In genomic region chr2:172350773-172351172, GRCm38 (mm10) we compare ENCODE assay signal across 22 mouse cellular contexts. TPM values are rescaled to one million over a fixed set of nuclear protein-coding genes. Genes with fewer than 3 reads are reported as not detected.
A peak's percentile ranks its signal among the peaks of the same experiment; 100 is the strongest.
DNase-seq lines count a peak whose midpoint lies in the region; ATAC-seq and TF ChIP-seq lines count a peak whose summit lies in the region.
"Had no signal": no experiment of that assay in that cellular context is flagged by ENCODE, and none has a peak within 500 bp of the region (broad histone marks: within the 10 kb centered on the region; RNA-seq: fewer than 3 reads in every experiment).

No protein-coding gene starts in this region.

- peak overlapping the region; percentile 91 for H3K4me2 ChIP-seq in heart, embryonic 13.5 days
- peak overlapping the region; percentile 91 for H3K4me2 ChIP-seq in liver, embryonic 11.5 days
- peak overlapping the region; percentile 75 for H3K4me2 ChIP-seq in liver, embryonic 12.5 days
- peak overlapping the region; percentile 76 for H3K4me2 ChIP-seq in liver, embryonic 16.5 days (ENCODE audit: low read depth, low read length)
- H3K4me2 ChIP-seq: embryonic facial prominence, embryonic 15.5 days; forebrain, embryonic 13.5 days; hindbrain, embryonic 12.5 days had no signal

- no peaks in the 10 kb centered on the region for H3K9me3 ChIP-seq in heart, embryonic 13.5 days
- no peaks in the 10 kb centered on the region for H3K9me3 ChIP-seq in liver, embryonic 11.5 days (ENCODE audit: control insufficient read depth, low read length)
- H3K9me3 ChIP-seq in liver, embryonic 12.5 days (replicated peaks), result no peaks in the 10 kb centered on the region
- H3K9me3 ChIP-seq in liver, embryonic 16.5 days (replicated peaks; ENCODE audit: control insufficient read depth, low read length), result no peaks in the 10 kb centered on the region
- H3K9me3 ChIP-seq: embryonic facial prominence, embryonic 15.5 days; forebrain, embryonic 13.5 days; hindbrain, embryonic 12.5 days had no signal

- no peak for ATAC-seq in heart, embryonic 13.5 days (ENCODE audit: extremely low read depth, insufficient number of reproducible peaks, low FRiP score, low TSS enrichment)
- no peak for ATAC-seq in liver, embryonic 11.5 days (replicated peaks; ENCODE audit: low FRiP score)
- no peak for ATAC-seq in liver, embryonic 12.5 days
- no peak for ATAC-seq in liver, embryonic 16.5 days (ENCODE audit: low read depth)
- ATAC-seq in frontal cortex, adult (ENCODE audit: low TSS enrichment), result no peak
- ATAC-seq: forebrain, embryonic 13.5 days; forebrain, postnatal 0 days; hindbrain, embryonic 16.5 days; inflammation-experienced regulatory T-cells, adult 6 months had no signal

- intact Hi-C loops in heart, adult 2 months (cut with DNase I), result no loop called here

- peak overlapping the region; percentile 64; the same call in 1 of the 2 replicates for H3K9ac ChIP-seq in heart, embryonic 13.5 days
- H3K9ac ChIP-seq in heart, adult 2 months (ENCODE audit: low read depth, low read length), result no peak overlapping the region
- no peak overlapping the region for H3K9ac ChIP-seq in liver, embryonic 11.5 days (ENCODE audit: low read depth, low read length)
- H3K9ac ChIP-seq in liver, embryonic 12.5 days, result peak overlapping the region; percentile 33
- peak overlapping the region; percentile 26; the same call in 1 of the 2 replicates for H3K9ac ChIP-seq in liver, embryonic 16.5 days (ENCODE audit: low read depth, low read length)
- H3K9ac ChIP-seq: embryonic facial prominence, embryonic 15.5 days; forebrain, embryonic 13.5 days; forebrain, postnatal 0 days; hindbrain, embryonic 12.5 days had no signal

- peak overlapping the region; percentile 77 for H3K4me3 ChIP-seq in heart, embryonic 13.5 days
- no peak overlapping the region for H3K4me3 ChIP-seq in heart, adult 2 months
- no peak overlapping the region for H3K4me3 ChIP-seq in liver, embryonic 11.5 days (ENCODE audit: low read depth, low read length)
- H3K4me3 ChIP-seq in liver, embryonic 12.5 days, result peak overlapping the region; percentile 98
- H3K4me3 ChIP-seq in liver, embryonic 16.5 days (ENCODE audit: low read depth, low read length), result peak overlapping the region; percentile 98
- H3K4me3 ChIP-seq: embryonic facial prominence, embryonic 15.5 days; forebrain, embryonic 13.5 days; gastrocnemius, adult 2 months; hindbrain, embryonic 12.5 days had no signal

- no peak for TF ChIP-seq CTCF in heart, adult 2 months (IDR thresholded peaks at IDR 0.05)

- no peak overlapping the region for H3K27ac ChIP-seq in heart, embryonic 13.5 days (replicated peaks)
- H3K27ac ChIP-seq in heart, adult 2 months, result no peak overlapping the region
- no peak overlapping the region for H3K27ac ChIP-seq in liver, embryonic 11.5 days (ENCODE audit: low read depth, low read length)
- H3K27ac ChIP-seq in liver, embryonic 12.5 days, result peak overlapping the region; percentile 97
- H3K27ac ChIP-seq in liver, embryonic 16.5 days (ENCODE audit: low read length), result peak overlapping the region; percentile 98
- H3K27ac ChIP-seq: embryonic facial prominence, embryonic 15.5 days; forebrain, embryonic 13.5 days; gastrocnemius, adult 2 months; hindbrain, embryonic 12.5 days had no signal

- no peak for DNase-seq in heart, adult 2 months
- no peak for DNase-seq in liver, embryonic 11.5 days (ENCODE audit: low spot score)
- no peak for DNase-seq in adipocyte (ENCODE audit: low spot score)
- DNase-seq: adrenal gland, adult 8-10 months; adrenal gland, postnatal 36 days; cerebellum, adult 2 months; cerebellum, postnatal 10 days; embryo, embryonic 11 days; forebrain, postnatal 0 days; gastrocnemius, adult 2 months; gastrocnemius, postnatal 25 days; heart, postnatal 10 days; heart, postnatal 4 days had no signal

- H3K4me1 ChIP-seq in heart, embryonic 13.5 days, result peaks cover 42% of the 10 kb centered on the region
- H3K4me1 ChIP-seq in heart, adult 2 months (ENCODE audit: control insufficient read depth, insufficient read depth, low read length), result peaks cover 1% of the 10 kb centered on the region
- peaks cover 50% of the 10 kb centered on the region for H3K4me1 ChIP-seq in liver, embryonic 11.5 days (replicated peaks; ENCODE audit: control insufficient read depth, insufficient read depth, low read length)
- peaks cover 66% of the 10 kb centered on the region for H3K4me1 ChIP-seq in liver, embryonic 12.5 days
- H3K4me1 ChIP-seq in liver, embryonic 16.5 days (ENCODE audit: control insufficient read depth, low read depth, low read length), result peaks cover 45% of the 10 kb centered on the region

- peaks cover 35% of the 10 kb centered on the region for H3K36me3 ChIP-seq in heart, embryonic 13.5 days
- H3K36me3 ChIP-seq in heart, adult 2 months (ENCODE audit: control insufficient read depth, insufficient read depth, low read length), result no peaks in the 10 kb centered on the region
- peaks cover 12% of the 10 kb centered on the region for H3K36me3 ChIP-seq in liver, embryonic 11.5 days (ENCODE audit: control insufficient read depth, insufficient read depth, low read length)
- peaks cover 79% of the 10 kb centered on the region for H3K36me3 ChIP-seq in liver, embryonic 12.5 days
- H3K36me3 ChIP-seq in liver, embryonic 16.5 days (ENCODE audit: control insufficient read depth, insufficient read depth), result peaks cover 61% of the 10 kb centered on the region

- no peaks in the 10 kb centered on the region for H3K27me3 ChIP-seq in heart, embryonic 13.5 days (replicated peaks)
- H3K27me3 ChIP-seq in heart, adult 2 months (ENCODE audit: control insufficient read depth, insufficient read depth, low read length), result no peaks in the 10 kb centered on the region
- no peaks in the 10 kb centered on the region for H3K27me3 ChIP-seq in liver, embryonic 11.5 days (replicated peaks; ENCODE audit: control insufficient read depth, insufficient read depth, low read length)
- no peaks in the 10 kb centered on the region for H3K27me3 ChIP-seq in liver, embryonic 12.5 days (replicated peaks)
- no peaks in the 10 kb centered on the region for H3K27me3 ChIP-seq in liver, embryonic 16.5 days (ENCODE audit: control insufficient read depth, insufficient read depth, low read depth, low read length)
- H3K27me3 ChIP-seq: embryonic facial prominence, embryonic 15.5 days; forebrain, embryonic 13.5 days; hindbrain, embryonic 12.5 days had no signal

- no peaks in the 10 kb centered on the region for H3K79me2 ChIP-seq in heart, adult 2 months (replicated peaks; ENCODE audit: control insufficient read depth, insufficient read depth, low read length)

- 57% methylated on average over 8 of the region's 8 CpGs for WGBS in heart, embryonic 13.5 days
- WGBS in heart, adult 2 months, result 82% methylated on average over 8 of the region's 8 CpGs
- 65% methylated on average over 8 of the region's 8 CpGs for WGBS in liver, embryonic 11.5 days
- WGBS in liver, embryonic 12.5 days (ENCODE audit: insufficient replicate concordance), result 59% methylated on average over 8 of the region's 8 CpGs
- 65% methylated on average over 8 of the region's 8 CpGs for WGBS in liver, embryonic 16.5 days (ENCODE audit: insufficient replicate concordance)

- no peak for TF ChIP-seq EP300 in heart, adult 2 months (IDR thresholded peaks at IDR 0.05; ENCODE audit: insufficient read depth, low read depth, low read length)

- no peak for TF ChIP-seq POLR2A in heart, adult 2 months (IDR thresholded peaks at IDR 0.05; ENCODE audit: insufficient read depth, low read depth, low read length)

RNA-seq across cellular contexts. Expression of gene Fam210b, which starts 5.4 kb away (rescaled TPM):
- 17.4 and 19.2 TPM in 2 replicates for polyA plus RNA-seq in heart, embryonic 13.5 days (2015; fragmentation: Nextera tagmentation; extraction: Ambion mirVana)
- total RNA-seq in heart, adult 2 months (2021), result 1 to 10 TPM; 5.4 to 6.1 TPM
- polyA plus RNA-seq in heart, adult 2 months (2012; rRNA removed), result 6.4 and 9.4 TPM in 2 replicates
- 56.2 and 63.7 TPM in 2 replicates for polyA plus RNA-seq in liver, embryonic 11.5 days (2014; fragmentation: Nextera tagmentation; extraction: Ambion mirVana)
- 128 and 138 TPM in 2 replicates for polyA plus RNA-seq in liver, embryonic 12.5 days (2016; fragmentation: Nextera tagmentation; extraction: Ambion mirVana)
- polyA plus RNA-seq in liver, embryonic 16.5 days (2015; fragmentation: Nextera tagmentation; extraction: Ambion mirVana), result 136 and 144 TPM in 2 replicates

RNA-seq across cellular contexts. Expression of gene Aurka, which starts 19.6 kb away (rescaled TPM):
- 86.6 and 98.3 TPM in 2 replicates for polyA plus RNA-seq in heart, embryonic 13.5 days (2015; fragmentation: Nextera tagmentation; extraction: Ambion mirVana)
- under 1 TPM; 0.42 to 0.45 TPM for total RNA-seq in heart, adult 2 months (2021)
- 0.53 and 1.4 TPM in 2 replicates for polyA plus RNA-seq in heart, adult 2 months (2012; rRNA removed)
- 190 and 215 TPM in 2 replicates for polyA plus RNA-seq in liver, embryonic 11.5 days (2014; fragmentation: Nextera tagmentation; extraction: Ambion mirVana)
- 173 and 177 TPM in 2 replicates for polyA plus RNA-seq in liver, embryonic 12.5 days (2016; fragmentation: Nextera tagmentation; extraction: Ambion mirVana)
- polyA plus RNA-seq in liver, embryonic 16.5 days (2015; fragmentation: Nextera tagmentation; extraction: Ambion mirVana), result 118 and 130 TPM in 2 replicates

RNA-seq across cellular contexts. Expression of gene Cstf1, which starts 19.7 kb away (rescaled TPM):
- polyA plus RNA-seq in heart, embryonic 13.5 days (2015; fragmentation: Nextera tagmentation; extraction: Ambion mirVana), result 27.5 and 28.0 TPM in 2 replicates
- total RNA-seq in heart, adult 2 months (2021), result 10 to 100 TPM; 16.3 TPM
- 19.3 and 23.5 TPM in 2 replicates for polyA plus RNA-seq in heart, adult 2 months (2012; rRNA removed)
- polyA plus RNA-seq in liver, embryonic 11.5 days (2014; fragmentation: Nextera tagmentation; extraction: Ambion mirVana), result 50.5 and 57.8 TPM in 2 replicates
- 39.7 and 42.0 TPM in 2 replicates for polyA plus RNA-seq in liver, embryonic 12.5 days (2016; fragmentation: Nextera tagmentation; extraction: Ambion mirVana)
- polyA plus RNA-seq in liver, embryonic 16.5 days (2015; fragmentation: Nextera tagmentation; extraction: Ambion mirVana), result 18.8 and 19.6 TPM in 2 replicates

RNA-seq across cellular contexts. Expression of gene Cass4, which starts 42.8 kb away (rescaled TPM):
- polyA plus RNA-seq in heart, embryonic 13.5 days (2015; fragmentation: Nextera tagmentation; extraction: Ambion mirVana), result 0.20 and 0.45 TPM in 2 replicates
- under 1 TPM; 0.36 to 0.57 TPM for total RNA-seq in heart, adult 2 months (2021)
- polyA plus RNA-seq in heart, adult 2 months (2012; rRNA removed), result 0.38 and 0.39 TPM in 2 replicates
- polyA plus RNA-seq in liver, embryonic 11.5 days (2014; fragmentation: Nextera tagmentation; extraction: Ambion mirVana), result 1.1 and 1.5 TPM in 2 replicates
- 1.1 and 1.4 TPM in 2 replicates for polyA plus RNA-seq in liver, embryonic 12.5 days (2016; fragmentation: Nextera tagmentation; extraction: Ambion mirVana)
- polyA plus RNA-seq in liver, embryonic 16.5 days (2015; fragmentation: Nextera tagmentation; extraction: Ambion mirVana), result 0.56 and 0.77 TPM in 2 replicates
- polyA plus RNA-seq: forebrain, embryonic 13.5 days had no signal

Comparison
In these comparisons a context has a peak if more than half of its experiments do, and no peak if none do; other contexts are left out.
1. H3K27ac ChIP-seq: peak in liver, embryonic 12.5 days (single experiment) and liver, embryonic 16.5 days (single experiment); none in heart, embryonic 13.5 days (single experiment), heart, adult 2 months (single experiment) and liver, embryonic 11.5 days (single experiment).
2. H3K4me3 ChIP-seq: peak in heart, embryonic 13.5 days (single experiment), liver, embryonic 12.5 days (single experiment) and liver, embryonic 16.5 days (single experiment); none in heart, adult 2 months (single experiment) and liver, embryonic 11.5 days (single experiment).
3. H3K9ac ChIP-seq: peak in heart, embryonic 13.5 days (single experiment), liver, embryonic 12.5 days (single experiment) and liver, embryonic 16.5 days (single experiment); none in heart, adult 2 months (single experiment) and liver, embryonic 11.5 days (single experiment).
4. RNA of gene Aurka, which starts 19.6 kb away (polyA plus RNA-seq): 190 to 215 TPM in liver, embryonic 11.5 days, 173 to 177 TPM in liver, embryonic 12.5 days, 118 to 130 TPM in liver, embryonic 16.5 days and 86.6 to 98.3 TPM in heart, embryonic 13.5 days; 0.53 to 1.4 TPM in heart, adult 2 months; every median in the first group is over 10 times any median in the second.
5. Peak in every context shown above with its lines, with median percentiles within 50 percentile points of each other: H3K4me2 ChIP-seq.